Mouse (Mus musculus) embryonic facial prominence, embryonic 11.5 days (tissue): ENCODE measurements around the gene Zfp750. TPM values are rescaled to one million over a fixed set of nuclear protein-coding genes. Genes with fewer than 3 reads are reported as not detected.

Experiments used
- ATAC-seq: fragments of 200-750 bp; cut with Nextera tagmentation; replicated peaks from 2 replicates; pipeline ENCODE4 v1.8.0; 2017; ENCODE audit warnings: low read depth; ENCODE audit not compliant: insufficient number of reproducible peaks, low FRiP score, low TSS enrichment
- DNase-seq: peaks from one replicate; pipeline ENCODE4 v3.0.0-alpha.2; 2015; ENCODE audit warnings: low spot score
- H3K27ac ChIP-seq: fragments of 300-500 bp; sonication (generic); replicated peaks from 2 replicates; pipeline ENCODE4 v1.5.1; 2014; ENCODE audit warnings: mild to moderate bottlenecking, low read depth, low read length, control low read depth
- H3K27me3 ChIP-seq: fragments of 300-500 bp; sonication (generic); 2 replicates; pipeline ENCODE4 v1.6.1; 2014; ENCODE audit warnings: mild to moderate bottlenecking, low read length, moderate library complexity, mixed read lengths; ENCODE audit not compliant: control insufficient read depth, insufficient read depth
- H3K36me3 ChIP-seq: fragments of 300-500 bp; sonication (generic); replicated peaks from 2 replicates; pipeline ENCODE4 v1.6.1; 2014; ENCODE audit warnings: low read depth, mild to moderate bottlenecking, low read length, moderate library complexity, mixed read lengths; ENCODE audit not compliant: control insufficient read depth, insufficient read depth
- H3K4me1 ChIP-seq: fragments of 300-500 bp; sonication (generic); 2 replicates; pipeline ENCODE4 v1.6.1; 2014; ENCODE audit warnings: low read length, mixed read lengths; ENCODE audit not compliant: control insufficient read depth, insufficient read depth
- H3K4me2 ChIP-seq: fragments of 300-500 bp; sonication (generic); 2 replicates; pipeline ENCODE4 v1.6.1; 2014; ENCODE audit warnings: low read depth, mild to moderate bottlenecking, control low read depth, low read length, moderate library complexity
- H3K4me3 ChIP-seq: fragments of 300-500 bp; sonication (generic); 2 replicates; pipeline ENCODE4 v1.5.1; 2014; ENCODE audit warnings: low read depth, low read length, control low read depth
- H3K9ac ChIP-seq: fragments of 300-500 bp; sonication (generic); replicated peaks from 2 replicates; pipeline ENCODE4 v1.6.1; 2014; ENCODE audit warnings: mild to moderate bottlenecking, control low read depth, low read length
- H3K9me3 ChIP-seq: fragments of 300-500 bp; sonication (generic); replicated peaks from 2 replicates; pipeline ENCODE4 v1.6.1; 2016; ENCODE audit warnings: mild to moderate bottlenecking, low read length, inconsistent platforms, mixed read lengths; ENCODE audit not compliant: control insufficient read depth
- WGBS: fragments of 180-500 bp; shearing (Covaris S2); extraction: QIAGEN DNeasy Blood & Tissue Kit; methylation state at CpG from one replicate; pipeline ENCODE4 v1.1.7; 2014; 5-methylcytosine and 5-hydroxymethylcytosine counted together
- polyA plus RNA-seq: library from polyadenylated mRNA; unstranded; fragments of >200 nt; fragmentation: Nextera tagmentation; extraction: Ambion mirVana; gene quantifications from 2 replicates; pipeline ENCODE4 v1.2.1, GENCODE M21; 2014

The Zfp750 gene
- polyA plus RNA-seq, 1 experiment from 2014 or later = 0.86 TPM

DNA sequence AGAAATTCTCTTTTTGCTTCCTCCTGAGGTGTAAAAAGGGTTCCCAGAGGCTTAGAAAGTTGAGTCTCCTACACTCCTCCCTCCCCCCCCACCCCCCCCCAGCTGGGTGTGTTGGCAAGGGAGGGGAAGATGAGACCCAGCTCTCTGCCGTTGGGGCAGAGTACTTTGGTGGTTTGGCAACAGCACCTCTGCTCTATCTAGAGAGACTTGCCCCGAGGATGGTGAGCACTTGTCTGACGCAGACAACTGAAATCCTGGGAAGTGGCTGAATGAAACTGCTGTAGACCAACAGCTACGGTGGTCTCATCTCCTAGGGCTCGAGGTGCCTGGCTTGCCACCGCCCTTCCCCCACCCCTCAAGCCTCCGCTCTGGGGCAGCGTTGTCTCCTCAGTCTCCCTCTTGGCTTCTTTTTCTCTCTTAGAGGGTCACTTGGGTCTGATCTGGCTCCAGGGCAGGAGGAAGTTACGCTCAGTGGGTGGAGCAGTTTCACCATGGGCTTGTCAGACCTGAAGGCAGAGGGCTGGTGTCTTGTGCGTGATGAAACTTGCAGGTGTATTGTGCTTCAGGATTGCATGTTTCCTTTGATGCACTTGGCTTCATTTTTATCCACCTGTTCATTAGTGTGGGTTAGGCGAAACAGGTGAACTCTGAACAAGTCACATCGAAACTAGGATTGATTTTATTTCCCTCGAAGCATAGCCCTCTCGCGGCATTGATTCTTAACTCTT is 39.5 kb downstream of the Zfp750 start:
- DNase-seq (no peak), ATAC-seq (no peak)
- H3K4me3 ChIP-seq = no peak overlapping the region
- H3K9me3 ChIP-seq = no peaks in the 10 kb centered on the region
- no peaks in the 10 kb centered on the region for H3K27me3 ChIP-seq
- no peaks in the 10 kb centered on the region; the same call in 1 of the 2 replicates for H3K36me3 ChIP-seq
- H3K9ac ChIP-seq = no peak overlapping the region
- H3K4me1 ChIP-seq = no peaks in the 10 kb centered on the region
- 83% methylated on average over 15 of the region's 15 CpGs for WGBS
- H3K27ac ChIP-seq = no peak overlapping the region
- no peak overlapping the region for H3K4me2 ChIP-seq

DNA sequence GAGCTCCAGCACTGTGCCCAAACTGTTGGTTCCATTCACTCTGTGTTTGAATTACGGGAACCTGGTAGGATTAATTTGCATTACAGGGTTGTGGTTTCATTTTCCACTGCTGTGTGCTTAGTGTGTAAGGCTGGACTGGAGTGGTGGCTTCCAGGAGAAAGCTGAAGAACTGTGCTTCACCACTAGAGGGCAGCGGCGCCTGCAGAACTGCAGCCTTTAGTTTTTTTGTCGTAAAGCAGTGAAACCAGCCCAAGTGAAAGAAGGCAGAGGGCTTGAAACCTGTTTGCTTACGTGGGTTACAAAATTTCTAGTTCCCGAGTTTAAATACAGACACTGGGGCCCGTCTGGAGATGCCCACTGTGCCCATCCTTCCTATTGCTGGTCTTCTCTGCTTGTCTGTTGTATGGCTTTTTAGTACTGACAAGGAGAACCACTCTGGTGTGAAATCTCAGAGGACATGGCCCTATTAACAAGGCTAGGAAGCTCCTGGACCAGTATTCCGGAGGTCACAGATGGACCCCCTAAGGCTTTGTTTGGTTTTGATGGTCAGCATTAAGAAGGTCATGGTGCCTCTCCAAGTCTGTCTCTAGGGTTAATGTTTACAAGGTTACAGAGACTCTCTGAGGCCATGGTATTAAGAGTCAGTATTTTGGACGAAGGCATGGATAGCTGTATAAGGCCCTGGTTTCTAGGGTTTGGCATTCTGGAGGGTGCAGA is 43.3 kb downstream of the Zfp750 start:
- ATAC-seq = no peak
- Histone ChIP-seq H3K4me2 (no peak overlapping the region), H3K27me3 (no peaks in the 10 kb centered on the region), H3K9ac (no peak overlapping the region), H3K27ac (no peak overlapping the region), H3K4me3 (no peak overlapping the region), H3K36me3 (no peaks in the 10 kb centered on the region; the same call in 1 of the 2 replicates), H3K4me1 (no peaks in the 10 kb centered on the region), H3K9me3 (no peaks in the 10 kb centered on the region)
- 39% methylated on average over 9 of the region's 9 CpGs for WGBS
- peak; percentile 76 for DNase-seq

DNA sequence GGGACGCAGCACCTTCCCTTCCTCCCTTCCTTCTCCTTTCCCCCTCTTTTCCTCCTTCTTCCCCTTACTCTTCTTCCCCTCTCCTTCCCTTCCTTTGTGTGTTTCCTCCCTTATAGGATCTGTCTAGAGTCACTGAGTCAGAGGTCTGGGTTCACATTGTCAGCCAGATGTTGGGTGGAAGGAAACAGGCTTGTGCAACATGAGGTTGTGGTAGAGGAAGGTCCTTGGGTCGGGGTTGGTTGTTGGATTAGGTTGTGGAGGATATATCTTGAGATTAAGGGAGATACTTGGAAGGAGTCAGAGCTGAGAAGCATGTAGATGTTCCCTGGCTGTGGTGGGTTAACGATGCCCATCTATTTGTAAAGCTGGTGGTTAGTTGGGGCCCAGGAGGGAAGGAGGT is 44.3 kb downstream of the Zfp750 start:
- Histone ChIP-seq H3K9ac (no peak overlapping the region), H3K36me3 (no peaks in the 10 kb centered on the region; the same call in 1 of the 2 replicates), H3K4me2 (no peak overlapping the region), H3K27me3 (no peaks in the 10 kb centered on the region), H3K9me3 (no peaks in the 10 kb centered on the region), H3K4me3 (no peak overlapping the region), H3K27ac (no peak overlapping the region), H3K4me1 (no peaks in the 10 kb centered on the region)
- no peak for ATAC-seq
- DNase-seq = no peak
- WGBS = 89% methylated on average over 3 of the region's 3 CpGs

DNA sequence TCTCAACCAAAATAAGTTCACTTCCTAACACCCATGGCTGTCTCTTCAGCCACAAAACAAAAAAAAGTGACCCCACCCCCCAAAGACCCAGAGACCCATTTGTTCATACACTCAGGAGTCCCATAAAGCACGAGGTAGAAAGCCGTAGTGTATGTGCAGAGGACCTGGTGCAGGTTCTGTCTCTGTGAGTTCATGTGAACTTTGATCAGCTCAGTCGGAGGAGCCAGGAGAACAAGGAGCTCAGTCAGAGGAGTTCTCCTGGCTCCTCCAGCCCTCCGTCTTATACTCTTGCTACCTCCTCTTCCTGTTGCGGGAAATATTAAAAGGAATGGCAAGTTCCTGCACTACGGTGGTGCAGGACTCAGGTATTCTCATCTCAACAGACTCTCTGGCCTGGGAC is 51.7 kb downstream of the Zfp750 start:
- DNase-seq (no peak), ATAC-seq (no peak)
- Histone ChIP-seq H3K9me3 (no peaks in the 10 kb centered on the region), H3K36me3 (no peaks in the 10 kb centered on the region; the same call in none of the 2 replicates), H3K4me1 (no peaks in the 10 kb centered on the region), H3K4me2 (no peak overlapping the region), H3K4me3 (no peak overlapping the region), H3K27me3 (no peaks in the 10 kb centered on the region), H3K27ac (no peak overlapping the region), H3K9ac (no peak overlapping the region)
- 87% methylated on average over 6 of the region's 6 CpGs for WGBS

Other genes starting within 250 kb of the Zfp750 start
- 117 and 119 TPM in 2 replicates for gene Wdr45b, start 164.9 kb downstream of the Zfp750 start, polyA plus RNA-seq
- 3.6 and 4.9 TPM in 2 replicates for gene Rab40b, start 131.1 kb downstream of the Zfp750 start, polyA plus RNA-seq
- 8.4 and 8.7 TPM in 2 replicates for gene Fn3krp, start 97.9 kb downstream of the Zfp750 start, polyA plus RNA-seq
- gene Fn3k, start 84.4 kb downstream of the Zfp750 start, polyA plus RNA-seq = 0.33 and 0.70 TPM in 2 replicates
- 31.1 and 36.6 TPM in 2 replicates for gene Tbcd, start 67.4 kb downstream of the Zfp750 start, polyA plus RNA-seq
- 5.1 and 6.6 TPM in 2 replicates for gene B3gntl1, start 153.8 kb upstream of the Zfp750 start, polyA plus RNA-seq
- gene Metrnl, start 182.2 kb upstream of the Zfp750 start, polyA plus RNA-seq = 7.3 and 10.1 TPM in 2 replicates